Mouse (Mus musculus) limb, embryonic 10.5 days (tissue): ENCODE measurements around the gene Krtap19-4. TPM values are rescaled to one million over a fixed set of nuclear protein-coding genes. Genes with fewer than 3 reads are reported as not detected.

Experiments used
- DNase-seq: peaks from one replicate; pipeline ENCODE4 v3.0.0-alpha.2; 2017; ENCODE audit warnings: low spot score
- H3K27ac ChIP-seq: fragments of 300-500 bp; sonication (generic); 2 replicates; pipeline ENCODE4 v1.5.1; 2016; ENCODE audit warnings: mild to moderate bottlenecking
- H3K27me3 ChIP-seq: fragments of 300-500 bp; sonication (generic); 2 replicates; pipeline ENCODE4 v1.6.1; 2016; ENCODE audit warnings: low read depth, mild to moderate bottlenecking; ENCODE audit not compliant: poor library complexity, severe bottlenecking
- H3K36me3 ChIP-seq: fragments of 300-500 bp; sonication (generic); 2 replicates; pipeline ENCODE4 v1.6.1; 2016; ENCODE audit warnings: mild to moderate bottlenecking, moderate library complexity
- H3K4me1 ChIP-seq: fragments of 300-500 bp; sonication (generic); 2 replicates; pipeline ENCODE4 v1.6.1; 2016
- H3K4me3 ChIP-seq: fragments of 300-500 bp; sonication (generic); 2 replicates; pipeline ENCODE4 v1.5.1; 2016; ENCODE audit warnings: mild to moderate bottlenecking, moderate library complexity
- H3K9me3 ChIP-seq: fragments of 300-500 bp; sonication (generic); replicated peaks from 2 replicates; pipeline ENCODE4 v1.6.1; 2016; ENCODE audit warnings: mild to moderate bottlenecking
- WGBS: fragments of 180-500 bp; shearing (Covaris S2); methylation state at CpG from one replicate; pipeline ENCODE4 v1.1.7; 2016; 5-methylcytosine and 5-hydroxymethylcytosine counted together
- polyA plus RNA-seq: library from polyadenylated mRNA; unstranded; fragments of >200 nt; fragmentation: Nextera tagmentation; extraction: Ambion mirVana; gene quantifications from 2 replicates; pipeline ENCODE4 v1.2.1, GENCODE M21; 2016

Krtap19-4 gene
- not detected in 2 replicates for polyA plus RNA-seq

- Histone ChIP-seq H3K4me3 (no peak within 1 kb of the TSS), H3K4me1 (no peaks in the 10 kb centered on the region), H3K27me3 (no peaks in the 10 kb centered on the region), H3K27ac (no peak within 1 kb of the TSS), H3K9me3 (no peaks in the 10 kb centered on the region), H3K36me3 (no peaks in the 10 kb centered on the region)
- DNase-seq, result no peak
- WGBS, result 95% methylated on average over 5 of the region's 5 CpGs
These were observed at the start of gene Krtap19-4 for GRCm38 (mm10) chr16:88884989-88885388. Gene Krtap19-4 (minus strand): TSS chr16:88885089.

- no peak for DNase-seq
- 90% methylated on average over 3 of the region's 3 CpGs for WGBS
- Histone ChIP-seq H3K4me3 (no peak within 1 kb of the TSS), H3K27ac (no peak within 1 kb of the TSS), H3K4me1 (no peaks in the 10 kb centered on the region), H3K36me3 (no peaks in the 10 kb centered on the region), H3K9me3 (no peaks in the 10 kb centered on the region), H3K27me3 (no peaks in the 10 kb centered on the region)
These were observed 47.3 kb upstream of the Krtap19-4 start, which contains the start of gene Krtap19-9b for GRCm38 (mm10) chr16:88932165-88932564. Gene Krtap19-9b (minus strand): TSS chr16:88932265.

DNA sequence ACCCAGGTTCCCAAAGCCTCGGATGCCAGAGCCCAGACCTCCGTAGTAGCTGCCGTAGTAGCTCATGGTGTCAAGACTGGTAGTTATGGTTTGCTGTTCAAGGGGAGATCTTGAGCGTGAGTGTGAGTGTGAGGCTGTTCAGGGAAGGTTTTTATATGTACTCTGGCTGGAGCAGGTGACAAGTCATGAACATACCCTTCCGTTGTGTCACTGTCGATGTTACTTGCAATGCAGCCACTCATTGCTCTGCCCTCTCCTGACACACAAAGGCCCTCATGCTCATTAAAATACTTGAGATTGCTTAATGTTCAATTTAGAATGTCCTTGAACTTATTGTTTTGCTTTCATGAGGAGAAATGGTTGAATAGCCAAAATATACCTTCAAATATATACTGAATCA lies 11.5 kb upstream of the Krtap19-4 start, which contains the start of gene Krtap19-5:
Krtap19-5 (minus strand) TSS at position 101 of the 400 bp plus-strand sequence.
- no peaks in the 10 kb centered on the region for H3K27me3 ChIP-seq

GRCm38 (mm10) chr16:88886870-88887269 lies 2.0 kb upstream of the Krtap19-4 start:
- DNase-seq, result no peak
- H3K4me3 ChIP-seq, result no peak overlapping the region
- WGBS, result 91% methylated on average over 6 of the region's 6 CpGs
- H3K9me3 ChIP-seq, result no peaks in the 10 kb centered on the region
- H3K36me3 ChIP-seq, result no peaks in the 10 kb centered on the region
- H3K4me1 ChIP-seq, result no peaks in the 10 kb centered on the region
- no peak overlapping the region for H3K27ac ChIP-seq
- no peaks in the 10 kb centered on the region for H3K27me3 ChIP-seq

More for the DNA sequence above, 11.5 kb upstream of the Krtap19-4 start, which contains the start of gene Krtap19-5:
- Histone ChIP-seq H3K4me3 (no peak within 1 kb of the TSS), H3K9me3 (no peaks in the 10 kb centered on the region), H3K4me1 (no peaks in the 10 kb centered on the region), H3K27ac (no peak within 1 kb of the TSS), H3K36me3 (no peaks in the 10 kb centered on the region)
- WGBS, result 95% methylated on average over 6 of the region's 6 CpGs
- no peak for DNase-seq

- WGBS, result 89% methylated on average over 2 of the region's 2 CpGs
- Histone ChIP-seq H3K4me1 (no peaks in the 10 kb centered on the region), H3K9me3 (no peaks in the 10 kb centered on the region), H3K36me3 (no peaks in the 10 kb centered on the region), H3K27me3 (no peaks in the 10 kb centered on the region), H3K4me3 (no peak within 1 kb of the TSS), H3K27ac (no peak within 1 kb of the TSS)
- DNase-seq, result no peak
These were observed 7.0 kb downstream of the Krtap19-4 start, which contains the start of gene Krtap19-3 for GRCm38 (mm10) chr16:88877938-88878337. Gene Krtap19-3 (minus strand): TSS chr16:88878038.

DNA sequence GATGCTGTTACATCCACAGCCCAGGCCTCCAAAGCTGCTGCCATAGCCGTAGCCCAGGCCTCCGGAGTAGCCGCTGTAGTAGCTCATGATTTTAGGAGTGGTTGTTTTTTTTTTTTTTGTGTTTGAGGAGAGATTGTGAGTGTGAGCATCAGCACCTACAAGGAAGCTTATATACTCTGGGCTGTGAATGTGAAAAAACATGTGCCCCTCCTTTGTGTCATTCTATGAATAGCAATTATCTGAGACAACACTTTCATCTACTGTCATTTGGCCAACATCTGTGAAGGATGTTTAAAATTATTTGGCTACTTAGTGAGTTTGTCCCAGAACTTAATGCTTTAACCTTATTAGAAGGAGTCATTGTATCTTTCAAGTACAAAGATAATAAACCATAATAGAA lies 10.7 kb downstream of the Krtap19-4 start, which contains the start of gene Krtap19-2:
Krtap19-2 (minus strand) TSS at position 101 of the 400 bp plus-strand sequence.
- WGBS, result 88% methylated on average over 3 of the region's 3 CpGs
- H3K27me3 ChIP-seq, result no peaks in the 10 kb centered on the region
- no peaks in the 10 kb centered on the region for H3K9me3 ChIP-seq
- no peaks in the 10 kb centered on the region for H3K4me1 ChIP-seq
- no peak for DNase-seq
- H3K4me3 ChIP-seq, result no peak within 1 kb of the TSS
- H3K36me3 ChIP-seq, result no peaks in the 10 kb centered on the region
- H3K27ac ChIP-seq, result no peak within 1 kb of the TSS

DNA sequence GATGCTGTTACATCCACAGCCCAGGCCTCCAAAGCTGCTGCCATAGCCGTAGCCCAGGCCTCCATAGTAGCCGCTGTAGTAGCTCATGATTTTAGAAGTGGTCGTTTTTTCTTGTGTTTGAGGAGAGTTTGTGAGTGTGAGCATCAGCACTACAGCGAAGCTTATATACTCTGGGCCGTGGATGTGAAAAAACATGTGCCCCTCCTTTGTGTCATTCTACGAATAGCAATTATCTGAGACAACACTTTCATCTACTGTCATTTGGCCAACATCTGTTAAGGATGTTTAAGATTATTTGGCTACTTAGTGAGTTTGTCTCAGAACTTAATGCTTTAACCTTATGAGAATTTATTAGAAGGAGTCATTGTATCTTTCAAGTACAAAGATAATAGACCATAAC lies 15.6 kb downstream of the Krtap19-4 start, which contains the start of gene Krtap19-1:
Krtap19-1 (minus strand) TSS at position 101 of the 400 bp plus-strand sequence.
- no peaks in the 10 kb centered on the region for H3K4me1 ChIP-seq
- H3K27ac ChIP-seq, result no peak within 1 kb of the TSS
- H3K36me3 ChIP-seq, result no peaks in the 10 kb centered on the region
- H3K9me3 ChIP-seq, result no peaks in the 10 kb centered on the region
- 90% methylated on average over 6 of the region's 6 CpGs for WGBS
- no peak within 1 kb of the TSS for H3K4me3 ChIP-seq
- DNase-seq, result no peak
- no peaks in the 10 kb centered on the region for H3K27me3 ChIP-seq

GRCm38 (mm10) chr16:88864887-88865407 lies 19.9 kb downstream of the Krtap19-4 start:
- H3K4me3 ChIP-seq, result no peak overlapping the region
- no peaks in the 10 kb centered on the region for H3K4me1 ChIP-seq
- no peaks in the 10 kb centered on the region for H3K9me3 ChIP-seq
- peaks cover 21% of the 10 kb centered on the region; the same call in 1 of the 2 replicates for H3K27me3 ChIP-seq
- H3K36me3 ChIP-seq, result no peaks in the 10 kb centered on the region
- no peak for DNase-seq
- 80% methylated on average over 4 of the region's 4 CpGs for WGBS
- H3K27ac ChIP-seq, result no peak overlapping the region

- H3K27ac ChIP-seq, result no peak overlapping the region
- no peaks in the 10 kb centered on the region for H3K36me3 ChIP-seq
- no peaks in the 10 kb centered on the region for H3K27me3 ChIP-seq
- H3K4me1 ChIP-seq, result no peaks in the 10 kb centered on the region
- no peaks in the 10 kb centered on the region for H3K9me3 ChIP-seq
- no peak overlapping the region for H3K4me3 ChIP-seq
- 12% methylated on average over 5 of the region's 5 CpGs for WGBS
- DNase-seq, result no peak
These were observed 33.4 kb downstream of the Krtap19-4 start for GRCm38 (mm10) chr16:88851450-88851849.

- H3K4me1 ChIP-seq, result no peaks in the 10 kb centered on the region
- WGBS, result 91% methylated on average over 4 of the region's 4 CpGs
- H3K27ac ChIP-seq, result no peak overlapping the region
- DNase-seq, result no peak
- no peaks in the 10 kb centered on the region for H3K36me3 ChIP-seq
- no peak overlapping the region for H3K4me3 ChIP-seq
- H3K9me3 ChIP-seq, result no peaks in the 10 kb centered on the region
- no peaks in the 10 kb centered on the region for H3K27me3 ChIP-seq
These were observed 36.3 kb downstream of the Krtap19-4 start for GRCm38 (mm10) chr16:88848558-88848957.

DNA sequence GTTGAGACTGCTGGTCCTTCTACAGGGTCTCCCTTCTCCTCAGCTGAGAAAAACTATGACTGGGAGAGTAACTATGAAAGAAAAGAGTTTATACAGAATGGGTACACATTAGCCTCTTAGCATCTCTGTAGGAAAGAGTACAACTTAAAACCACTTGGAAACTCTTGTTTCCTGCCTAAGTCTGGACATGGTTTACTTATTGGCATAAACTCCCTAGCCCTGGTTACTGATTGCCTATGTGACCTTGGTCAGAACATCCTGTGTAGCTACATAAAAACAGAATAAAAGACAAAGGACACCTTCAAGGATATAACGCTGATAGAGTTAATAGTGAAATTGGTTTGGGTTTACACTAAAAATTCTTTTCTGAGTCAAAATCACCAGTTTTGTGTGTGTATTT lies 37.5 kb downstream of the Krtap19-4 start:
- 93% methylated on average over 1 of the region's 1 CpGs for WGBS
- Histone ChIP-seq H3K27ac (no peak overlapping the region), H3K9me3 (no peaks in the 10 kb centered on the region), H3K27me3 (no peaks in the 10 kb centered on the region), H3K36me3 (no peaks in the 10 kb centered on the region), H3K4me1 (no peaks in the 10 kb centered on the region), H3K4me3 (no peak overlapping the region)
- no peak for DNase-seq
